Mouse (Mus musculus) hindbrain, embryonic 11.5 days (tissue): ENCODE results near the gene Rapgef5. TPM values are rescaled to one million over a fixed set of nuclear protein-coding genes. Genes with fewer than 3 reads are reported as not detected.

Experiments
- ATAC-seq: fragments of 200-750 bp; cut with Nextera tagmentation; 2 replicates; pipeline ENCODE4 v1.8.0; 2017; ENCODE audit warnings: mild to moderate bottlenecking, moderate TSS enrichment, moderate library complexity; ENCODE audit not compliant: low FRiP score
- DNase-seq: peaks from one replicate; pipeline ENCODE4 v3.0.0-alpha.2; 2015; ENCODE audit warnings: low spot score
- H3K27ac ChIP-seq: fragments of 300-500 bp; sonication (generic); 2 replicates; pipeline ENCODE4 v1.5.1; 2014; ENCODE audit warnings: mild to moderate bottlenecking, low read depth, low read length
- H3K27me3 ChIP-seq: fragments of 300-500 bp; sonication (generic); 2 replicates; pipeline ENCODE4 v1.6.1; 2014; ENCODE audit warnings: mild to moderate bottlenecking, low read length, moderate library complexity, mixed read lengths; ENCODE audit not compliant: control insufficient read depth, insufficient read depth
- H3K36me3 ChIP-seq: fragments of 300-500 bp; sonication (generic); 2 replicates; pipeline ENCODE4 v1.6.1; 2014; ENCODE audit warnings: mild to moderate bottlenecking, low read length, moderate library complexity, mixed read lengths; ENCODE audit not compliant: control insufficient read depth, insufficient read depth
- H3K4me1 ChIP-seq: fragments of 300-500 bp; sonication (generic); replicated peaks from 2 replicates; pipeline ENCODE4 v1.6.1; 2014; ENCODE audit warnings: low read length, mixed read lengths; ENCODE audit not compliant: control insufficient read depth, insufficient read depth
- H3K4me2 ChIP-seq: fragments of 300-500 bp; sonication (generic); replicated peaks from 2 replicates; pipeline ENCODE4 v1.6.1; 2014; ENCODE audit warnings: mild to moderate bottlenecking, low read depth, low read length
- H3K4me3 ChIP-seq: fragments of 300-500 bp; sonication (generic); 2 replicates; pipeline ENCODE4 v1.5.1; 2014; ENCODE audit warnings: low read depth, low read length
- H3K9ac ChIP-seq: fragments of 300-500 bp; sonication (generic); 2 replicates; pipeline ENCODE4 v1.6.1; 2014; ENCODE audit warnings: low read depth, low read length
- H3K9me3 ChIP-seq: fragments of 300-500 bp; sonication (generic); 2 replicates; pipeline ENCODE4 v1.6.1; 2016; ENCODE audit warnings: low read length; ENCODE audit not compliant: control insufficient read depth
- WGBS: fragments of 180-500 bp; shearing (Covaris S2); extraction: QIAGEN DNeasy Blood & Tissue Kit; methylation state at CpG from one replicate; pipeline ENCODE4 v1.1.7; 2014; 5-methylcytosine and 5-hydroxymethylcytosine counted together
- polyA plus RNA-seq: library from polyadenylated mRNA; unstranded; fragments of >200 nt; fragmentation: Nextera tagmentation; extraction: Ambion mirVana; gene quantifications from 2 replicates; pipeline ENCODE4 v1.2.1, GENCODE M21; 2014

Gene Rapgef5
- polyA plus RNA-seq, 1 experiment from 2014 or later: 23.8 TPM

- no peaks in the 10 kb centered on the region for H3K36me3 ChIP-seq
- no peaks in the 10 kb centered on the region for H3K27me3 ChIP-seq
- H3K27ac ChIP-seq: no peak overlapping the region
- no peak overlapping the region for H3K4me2 ChIP-seq
- DNase-seq: no peak
- no peak for ATAC-seq
- H3K9me3 ChIP-seq: no peaks in the 10 kb centered on the region
- no peak overlapping the region for H3K9ac ChIP-seq
- H3K4me3 ChIP-seq: no peak overlapping the region
- WGBS: 85% methylated on average over 1 of the region's 1 CpGs
- no peaks in the 10 kb centered on the region for H3K4me1 ChIP-seq
These were observed 18.9 kb upstream of the Rapgef5 start for GRCm38 (mm10) chr12:117497361-117497760.

DNA sequence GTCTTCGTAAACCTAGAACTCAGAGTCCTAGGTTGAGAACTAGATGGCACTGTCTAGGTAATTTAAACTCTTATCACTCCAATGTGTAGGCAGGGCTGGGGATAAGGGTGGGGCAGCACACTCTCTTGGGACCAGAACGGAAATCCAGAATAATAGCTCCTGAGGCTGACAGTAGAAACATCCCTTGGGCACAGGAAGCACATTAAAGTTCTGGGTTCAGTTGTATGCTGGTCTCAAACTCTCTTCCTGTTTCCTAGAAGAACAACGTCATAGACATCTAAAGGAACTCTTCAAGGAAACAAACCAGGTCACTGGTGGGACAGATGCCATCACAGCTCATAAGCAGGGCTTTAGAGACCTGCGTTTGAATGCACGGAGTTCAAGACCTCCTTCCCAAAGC is 17.0 kb upstream of the Rapgef5 start:
- no peak overlapping the region for H3K4me3 ChIP-seq
- no peak overlapping the region for H3K9ac ChIP-seq
- no peak overlapping the region for H3K4me2 ChIP-seq
- H3K27me3 ChIP-seq: no peaks in the 10 kb centered on the region
- H3K4me1 ChIP-seq: no peaks in the 10 kb centered on the region
- H3K27ac ChIP-seq: no peak overlapping the region
- ATAC-seq: no peak
- H3K9me3 ChIP-seq: no peaks in the 10 kb centered on the region
- no peak for DNase-seq
- H3K36me3 ChIP-seq: no peaks in the 10 kb centered on the region
- 92% methylated on average over 5 of the region's 5 CpGs for WGBS

DNA sequence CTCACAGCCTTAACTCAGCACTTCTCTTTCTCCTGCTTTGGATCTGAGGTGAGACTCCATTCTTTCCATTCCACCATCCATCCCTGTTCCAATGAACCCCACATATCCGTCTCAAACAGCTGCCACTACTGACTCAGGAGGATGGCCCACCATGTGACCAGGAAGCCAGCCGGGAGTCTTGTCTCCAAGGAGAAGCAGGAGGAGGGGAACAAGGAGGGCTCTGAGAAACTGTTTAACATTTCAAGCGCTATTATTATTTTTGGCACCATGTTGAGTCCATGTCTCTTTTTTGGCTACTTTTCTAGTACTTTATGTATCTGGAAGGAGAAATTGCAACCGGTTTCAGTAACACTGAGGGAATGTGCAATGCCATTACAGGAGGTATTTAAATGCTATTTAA is 15.1 kb upstream of the Rapgef5 start:
- no peak for DNase-seq
- H3K4me3 ChIP-seq: no peak overlapping the region
- no peak for ATAC-seq
- no peaks in the 10 kb centered on the region for H3K4me1 ChIP-seq
- H3K4me2 ChIP-seq: no peak overlapping the region
- H3K36me3 ChIP-seq: no peaks in the 10 kb centered on the region
- 69% methylated on average over 4 of the region's 4 CpGs for WGBS
- H3K27me3 ChIP-seq: no peaks in the 10 kb centered on the region
- H3K9ac ChIP-seq: no peak overlapping the region
- no peak overlapping the region for H3K27ac ChIP-seq
- no peaks in the 10 kb centered on the region for H3K9me3 ChIP-seq

DNA sequence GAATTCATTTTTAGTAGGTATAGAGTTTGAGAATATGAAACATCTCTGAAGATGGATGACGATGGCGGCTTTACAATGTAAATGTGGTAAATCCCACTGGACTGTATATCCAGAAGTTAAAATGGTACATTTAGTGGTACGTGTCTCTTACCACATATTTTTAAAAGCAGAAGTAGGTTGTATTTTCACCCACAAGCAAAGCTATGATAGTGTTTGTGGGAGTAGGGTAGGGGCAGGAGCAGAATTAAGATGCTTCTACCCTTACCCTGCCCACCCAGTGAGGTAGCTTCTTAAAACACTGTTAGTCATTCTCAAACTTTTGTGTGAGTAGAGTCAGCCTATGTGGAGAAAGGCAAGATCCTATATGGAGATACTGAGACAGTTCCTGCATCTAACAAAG is 13.4 kb upstream of the Rapgef5 start:
- H3K9me3 ChIP-seq: no peaks in the 10 kb centered on the region
- no peaks in the 10 kb centered on the region for H3K36me3 ChIP-seq
- H3K9ac ChIP-seq: no peak overlapping the region
- no peak overlapping the region for H3K27ac ChIP-seq
- WGBS: 97% methylated on average over 3 of the region's 3 CpGs
- H3K27me3 ChIP-seq: no peaks in the 10 kb centered on the region
- ATAC-seq (no peak), DNase-seq (no peak)
- H3K4me1 ChIP-seq: no peaks in the 10 kb centered on the region
- no peak overlapping the region for H3K4me3 ChIP-seq
- H3K4me2 ChIP-seq: no peak overlapping the region

DNA sequence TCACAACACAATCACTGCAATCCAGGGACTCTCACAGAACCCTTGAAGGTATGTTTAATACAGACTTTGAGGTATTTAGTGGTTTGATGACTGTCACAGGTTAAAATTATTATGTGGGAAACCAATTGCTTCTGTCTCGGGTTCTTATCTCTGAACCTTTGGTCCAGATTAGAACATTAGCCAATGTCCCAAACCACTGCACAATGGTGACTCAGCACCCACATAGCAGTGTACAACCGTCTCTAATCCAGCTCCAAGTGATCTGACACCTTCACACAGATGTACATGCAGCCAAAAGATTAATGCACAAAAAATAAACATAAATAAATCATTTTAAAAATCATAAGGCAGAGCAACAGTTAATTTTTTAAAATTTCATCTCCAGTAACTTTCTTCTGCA is 11.1 kb upstream of the Rapgef5 start:
- 94% methylated on average over 2 of the region's 2 CpGs for WGBS
- Histone ChIP-seq H3K27ac (no peak overlapping the region), H3K9me3 (no peaks in the 10 kb centered on the region), H3K36me3 (no peaks in the 10 kb centered on the region), H3K4me2 (no peak overlapping the region), H3K27me3 (no peaks in the 10 kb centered on the region), H3K9ac (no peak overlapping the region), H3K4me3 (no peak overlapping the region), H3K4me1 (no peaks in the 10 kb centered on the region)
- ATAC-seq: no peak
- no peak for DNase-seq

DNA sequence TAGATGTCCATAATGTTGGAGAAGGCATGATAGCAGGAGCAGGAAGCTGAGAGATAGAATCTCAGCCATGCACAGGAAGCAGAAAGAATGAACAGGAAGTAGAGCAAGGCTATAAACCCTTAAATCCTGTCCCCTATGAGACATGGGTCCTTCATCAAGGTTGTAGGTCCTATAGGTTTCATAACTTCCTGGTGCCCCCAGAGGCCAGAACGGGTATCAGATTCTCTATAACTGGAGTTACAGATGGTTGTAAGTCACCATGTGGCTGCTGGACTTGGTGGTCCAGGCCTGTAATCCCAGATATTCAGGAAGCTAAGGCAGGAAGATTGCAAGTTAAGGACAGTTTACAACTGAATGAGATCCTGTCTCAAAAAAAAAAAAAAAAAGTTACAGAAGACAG is 8.5 kb upstream of the Rapgef5 start:
- Histone ChIP-seq H3K4me2 (no peak overlapping the region), H3K9me3 (no peaks in the 10 kb centered on the region), H3K27ac (no peak overlapping the region), H3K36me3 (no peaks in the 10 kb centered on the region), H3K27me3 (no peaks in the 10 kb centered on the region), H3K4me1 (no peaks in the 10 kb centered on the region), H3K9ac (no peak overlapping the region), H3K4me3 (no peak overlapping the region)
- DNase-seq (no peak), ATAC-seq (no peak)
- WGBS: 49% methylated on average over 1 of the region's 1 CpGs

DNA sequence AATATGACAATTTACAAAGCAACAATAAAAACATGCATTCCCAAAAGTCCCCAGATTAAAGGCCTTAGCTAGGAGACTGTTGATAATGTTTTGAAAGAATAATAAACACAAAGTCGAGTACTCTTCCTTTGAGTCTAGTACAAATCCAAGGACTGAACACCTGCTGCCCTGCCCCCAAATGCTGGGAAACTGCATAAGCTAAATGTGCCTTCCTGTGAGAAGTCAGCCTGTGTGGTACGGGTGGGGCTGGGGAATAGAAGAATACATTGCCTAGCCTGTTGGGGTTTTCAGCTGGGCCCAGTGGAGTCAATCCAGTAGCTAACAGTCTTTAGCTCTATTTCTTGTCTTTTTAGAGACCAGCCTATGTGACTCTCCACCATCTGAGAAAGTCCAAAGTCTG is 6.4 kb upstream of the Rapgef5 start:
- 70% methylated on average over 2 of the region's 2 CpGs for WGBS

GRCm38 (mm10) chr12:117512468-117512867 is 3.8 kb upstream of the Rapgef5 start:
- Histone ChIP-seq H3K4me1 (no peaks in the 10 kb centered on the region), H3K27me3 (no peaks in the 10 kb centered on the region), H3K27ac (no peak overlapping the region), H3K9ac (no peak overlapping the region), H3K4me2 (no peak overlapping the region), H3K4me3 (no peak overlapping the region), H3K36me3 (no peaks in the 10 kb centered on the region), H3K9me3 (no peaks in the 10 kb centered on the region)
- ATAC-seq: no peak
- WGBS: 85% methylated on average over 3 of the region's 3 CpGs
- DNase-seq: no peak

More for the DNA sequence above, 6.4 kb upstream of the Rapgef5 start:
- ATAC-seq (no peak), DNase-seq (no peak)
- no peak overlapping the region for H3K4me3 ChIP-seq
- no peak overlapping the region for H3K27ac ChIP-seq
- H3K4me2 ChIP-seq: no peak overlapping the region
- H3K9me3 ChIP-seq: no peaks in the 10 kb centered on the region
- no peaks in the 10 kb centered on the region for H3K4me1 ChIP-seq
- no peaks in the 10 kb centered on the region for H3K36me3 ChIP-seq
- H3K27me3 ChIP-seq: no peaks in the 10 kb centered on the region
- H3K9ac ChIP-seq: no peak overlapping the region

DNA sequence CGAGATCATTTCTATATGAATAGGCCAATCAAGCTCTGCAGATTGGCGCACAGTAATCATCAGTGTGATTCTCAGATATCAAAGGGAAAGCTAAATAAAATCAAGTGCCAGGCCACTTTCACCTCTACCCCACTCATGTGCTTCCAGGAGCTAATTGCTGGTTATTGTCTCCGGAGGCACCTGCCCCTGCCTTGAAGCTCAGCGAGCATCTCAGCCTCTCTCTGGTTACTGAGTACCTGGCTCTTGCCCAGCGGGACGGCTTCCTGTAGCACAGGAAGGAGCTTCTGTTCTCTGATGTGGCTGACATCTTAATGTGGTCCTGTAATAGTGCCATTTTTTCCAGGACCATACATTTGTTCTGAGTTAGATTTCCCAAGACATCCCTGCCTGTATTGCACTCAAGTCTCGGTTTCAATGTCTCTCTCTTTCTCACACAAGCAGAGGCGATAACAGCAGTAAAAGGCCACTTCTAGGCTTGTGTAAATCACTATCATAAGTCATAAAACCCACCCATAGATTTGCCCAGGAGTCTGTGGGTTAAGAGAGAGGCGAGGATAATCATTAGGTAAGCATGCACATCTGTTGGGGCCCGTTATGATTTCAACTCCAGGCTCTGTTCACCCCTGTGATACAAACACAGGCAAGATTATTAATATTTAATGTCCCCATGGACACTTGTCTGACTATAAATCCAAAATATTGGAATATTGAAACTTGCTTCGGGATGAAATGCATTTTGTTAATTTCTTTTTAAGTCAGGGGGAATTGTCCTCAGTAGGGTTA is 2.9 kb upstream of the Rapgef5 start:
- no peaks in the 10 kb centered on the region for H3K4me1 ChIP-seq
- no peak overlapping the region for H3K4me2 ChIP-seq
- H3K27me3 ChIP-seq: no peaks in the 10 kb centered on the region
- no peaks in the 10 kb centered on the region for H3K9me3 ChIP-seq
- no peak overlapping the region for H3K4me3 ChIP-seq
- 85% methylated on average over 11 of the region's 11 CpGs for WGBS
- DNase-seq (no peak), ATAC-seq (no peak)
- H3K9ac ChIP-seq: no peak overlapping the region
- no peaks in the 10 kb centered on the region for H3K36me3 ChIP-seq
- no peak overlapping the region for H3K27ac ChIP-seq
